Mouse (Mus musculus) liver, embryonic 15.5 days (tissue): ENCODE measurements at regions not wholly inside any gene's neighbourhood (a gene's known extent, or its start where the extent isn't known, plus 50 kb on each side); places are given as distances from the start of the nearest gene placed in this dataset.

Experiments used
- ATAC-seq: fragments of 200-750 bp; cut with Nextera tagmentation; 2 replicates; pipeline ENCODE4 v1.8.0; 2017; ENCODE audit warnings: moderate number of reproducible peaks, mild to moderate bottlenecking, moderate library complexity; ENCODE audit not compliant: insufficient read depth
- H3K27ac ChIP-seq: fragments of 300-500 bp; sonication (generic); replicated peaks from 2 replicates; pipeline ENCODE4 v1.5.1; 2015; ENCODE audit warnings: mild to moderate bottlenecking, inconsistent platforms
- H3K27me3 ChIP-seq: fragments of 300-500 bp; sonication (generic); 2 replicates; pipeline ENCODE4 v1.6.1; 2015; ENCODE audit warnings: mild to moderate bottlenecking, inconsistent platforms
- H3K36me3 ChIP-seq: fragments of 300-500 bp; sonication (generic); replicated peaks from 2 replicates; pipeline ENCODE4 v1.6.1; 2015; ENCODE audit warnings: moderate library complexity, mild to moderate bottlenecking, inconsistent platforms
- H3K4me1 ChIP-seq: fragments of 300-500 bp; sonication (generic); replicated peaks from 2 replicates; pipeline ENCODE4 v1.6.1; 2015; ENCODE audit warnings: inconsistent platforms
- H3K4me2 ChIP-seq: fragments of 300-500 bp; sonication (generic); 2 replicates; pipeline ENCODE4 v1.6.1; 2015; ENCODE audit warnings: moderate library complexity, mild to moderate bottlenecking, inconsistent platforms
- H3K4me3 ChIP-seq: fragments of 300-500 bp; sonication (generic); replicated peaks from 2 replicates; pipeline ENCODE4 v1.5.1; 2015; ENCODE audit warnings: mild to moderate bottlenecking, inconsistent platforms
- H3K9ac ChIP-seq: fragments of 300-500 bp; sonication (generic); 2 replicates; pipeline ENCODE4 v1.6.1; 2015; ENCODE audit warnings: moderate library complexity, mild to moderate bottlenecking, inconsistent platforms
- H3K9me3 ChIP-seq: fragments of 300-500 bp; sonication (generic); replicated peaks from 2 replicates; pipeline ENCODE4 v1.6.1; 2016; ENCODE audit warnings: inconsistent platforms
- WGBS: fragments of 180-500 bp; shearing (Covaris S2); methylation state at CpG from one replicate; pipeline ENCODE4 v1.1.7; 2015; ENCODE audit warnings: mixed read lengths; ENCODE audit not compliant: insufficient replicate concordance; 5-methylcytosine and 5-hydroxymethylcytosine counted together

- WGBS, result 26% methylated on average over 4 of the region's 4 CpGs
Observed at GRCm38 (mm10) chr5:149908376-149909078, 109.9 kb upstream of the Rxfp2 start.

GRCm38 (mm10) chr5:149909108-149909739 is 109.3 kb upstream of the Rxfp2 start:
- Histone ChIP-seq H3K9me3 (no peaks in the 10 kb centered on the region), H3K9ac (no peak overlapping the region), H3K4me1 (no peaks in the 10 kb centered on the region), H3K27me3 (no peaks in the 10 kb centered on the region), H3K4me2 (no peak overlapping the region), H3K27ac (no peak overlapping the region), H3K36me3 (no peaks in the 10 kb centered on the region), H3K4me3 (no peak overlapping the region)
- WGBS, result 25% methylated on average over 13 of the region's 13 CpGs
- ATAC-seq, result no peak

More at GRCm38 (mm10) chr5:149908376-149909078, 109.9 kb upstream of the Rxfp2 start:
- Histone ChIP-seq H3K4me1 (no peaks in the 10 kb centered on the region), H3K9me3 (no peaks in the 10 kb centered on the region), H3K4me3 (no peak overlapping the region), H3K36me3 (no peaks in the 10 kb centered on the region), H3K27me3 (no peaks in the 10 kb centered on the region), H3K4me2 (no peak overlapping the region), H3K9ac (no peak overlapping the region), H3K27ac (no peak overlapping the region)
- ATAC-seq, result no peak

GRCm38 (mm10) chr5:149909971-149910370 is 108.5 kb upstream of the Rxfp2 start:
- ATAC-seq, result no peak
- no peak overlapping the region for H3K4me2 ChIP-seq
- H3K36me3 ChIP-seq, result no peaks in the 10 kb centered on the region
- WGBS, result 30% methylated on average over 8 of the region's 8 CpGs
- H3K27ac ChIP-seq, result no peak overlapping the region
- no peak overlapping the region for H3K4me3 ChIP-seq
- no peaks in the 10 kb centered on the region for H3K27me3 ChIP-seq
- no peaks in the 10 kb centered on the region for H3K9me3 ChIP-seq
- H3K9ac ChIP-seq, result no peak overlapping the region
- H3K4me1 ChIP-seq, result no peaks in the 10 kb centered on the region

GRCm38 (mm10) chr5:149911968-149912367 is 106.5 kb upstream of the Rxfp2 start:
- Histone ChIP-seq H3K27me3 (no peaks in the 10 kb centered on the region), H3K4me2 (no peak overlapping the region), H3K4me3 (no peak overlapping the region), H3K36me3 (no peaks in the 10 kb centered on the region), H3K9me3 (no peaks in the 10 kb centered on the region), H3K27ac (no peak overlapping the region), H3K9ac (no peak overlapping the region), H3K4me1 (no peaks in the 10 kb centered on the region)
- ATAC-seq, result no peak
- WGBS, result 76% methylated on average over 8 of the region's 8 CpGs

- H3K27ac ChIP-seq, result no peak overlapping the region
- H3K9me3 ChIP-seq, result no peaks in the 10 kb centered on the region
- H3K4me2 ChIP-seq, result no peak overlapping the region
- no peaks in the 10 kb centered on the region for H3K4me1 ChIP-seq
- no peak for ATAC-seq
- H3K9ac ChIP-seq, result no peak overlapping the region
- H3K27me3 ChIP-seq, result no peaks in the 10 kb centered on the region
- H3K4me3 ChIP-seq, result no peak overlapping the region
- H3K36me3 ChIP-seq, result no peaks in the 10 kb centered on the region
Observed at GRCm38 (mm10) chr5:149915761-149916160, 102.7 kb upstream of the Rxfp2 start.

- no peak overlapping the region for H3K9ac ChIP-seq
- H3K27me3 ChIP-seq, result no peaks in the 10 kb centered on the region
- no peaks in the 10 kb centered on the region for H3K4me1 ChIP-seq
- no peaks in the 10 kb centered on the region for H3K36me3 ChIP-seq
- no peak overlapping the region for H3K27ac ChIP-seq
- WGBS, result 29% methylated on average over 3 of the region's 3 CpGs
- H3K4me2 ChIP-seq, result no peak overlapping the region
- no peak for ATAC-seq
- no peaks in the 10 kb centered on the region for H3K9me3 ChIP-seq
- H3K4me3 ChIP-seq, result no peak overlapping the region
Observed at GRCm38 (mm10) chr5:149917374-149917773, 101.1 kb upstream of the Rxfp2 start.

GRCm38 (mm10) chr5:149919097-149919496 is 99.4 kb upstream of the Rxfp2 start:
- Histone ChIP-seq H3K27me3 (no peaks in the 10 kb centered on the region), H3K4me2 (no peak overlapping the region), H3K27ac (no peak overlapping the region), H3K36me3 (no peaks in the 10 kb centered on the region), H3K9me3 (no peaks in the 10 kb centered on the region), H3K4me3 (no peak overlapping the region), H3K9ac (no peak overlapping the region), H3K4me1 (no peaks in the 10 kb centered on the region)
- 47% methylated on average over 4 of the region's 4 CpGs for whole genome bisulfite sequencing
- ATAC-seq, result no peak

GRCm38 (mm10) chr5:149920326-149920725 is 98.1 kb upstream of the Rxfp2 start:
- H3K9ac ChIP-seq, result no peak overlapping the region
- H3K27me3 ChIP-seq, result no peaks in the 10 kb centered on the region
- no peaks in the 10 kb centered on the region for H3K9me3 ChIP-seq
- 73% methylated on average over 4 of the region's 4 CpGs for WGBS
- no peak overlapping the region for H3K4me3 ChIP-seq
- no peak overlapping the region for H3K4me2 ChIP-seq
- H3K27ac ChIP-seq, result no peak overlapping the region
- no peak for ATAC-seq
- no peaks in the 10 kb centered on the region for H3K4me1 ChIP-seq
- no peaks in the 10 kb centered on the region for H3K36me3 ChIP-seq

GRCm38 (mm10) chr5:149924501-149924900 is 94.0 kb upstream of the Rxfp2 start:
- Histone ChIP-seq H3K36me3 (no peaks in the 10 kb centered on the region), H3K9ac (no peak overlapping the region), H3K27me3 (no peaks in the 10 kb centered on the region), H3K9me3 (no peaks in the 10 kb centered on the region), H3K4me2 (no peak overlapping the region), H3K4me1 (no peaks in the 10 kb centered on the region), H3K27ac (no peak overlapping the region), H3K4me3 (no peak overlapping the region)
- WGBS, result 73% methylated on average over 10 of the region's 10 CpGs
- ATAC-seq, result no peak

GRCm38 (mm10) chr5:149926786-149927185 is 91.7 kb upstream of the Rxfp2 start:
- ATAC-seq, result no peak
- 53% methylated on average over 2 of the region's 2 CpGs for WGBS
- no peaks in the 10 kb centered on the region for H3K4me1 ChIP-seq

GRCm38 (mm10) chr5:149931574-149932161 is 86.8 kb upstream of the Rxfp2 start:
- WGBS, result 65% methylated on average over 9 of the region's 9 CpGs

More at GRCm38 (mm10) chr5:149926786-149927185, 91.7 kb upstream of the Rxfp2 start:
- Histone ChIP-seq H3K27ac (no peak overlapping the region), H3K4me3 (no peak overlapping the region), H3K9me3 (no peaks in the 10 kb centered on the region), H3K27me3 (no peaks in the 10 kb centered on the region), H3K36me3 (no peaks in the 10 kb centered on the region), H3K4me2 (no peak overlapping the region), H3K9ac (no peak overlapping the region)

More at GRCm38 (mm10) chr5:149931574-149932161, 86.8 kb upstream of the Rxfp2 start:
- Histone ChIP-seq H3K4me3 (no peak overlapping the region), H3K4me2 (no peak overlapping the region), H3K36me3 (no peaks in the 10 kb centered on the region), H3K27ac (no peak overlapping the region), H3K9me3 (no peaks in the 10 kb centered on the region), H3K4me1 (no peaks in the 10 kb centered on the region), H3K9ac (no peak overlapping the region), H3K27me3 (no peaks in the 10 kb centered on the region)
- no peak for ATAC-seq
